Mouse (Mus musculus) neural tube, embryonic 15.5 days (tissue): Measurements from ENCODE around the gene A1cf. TPM values are rescaled to one million over a fixed set of nuclear protein-coding genes. Genes with fewer than 3 reads are reported as not detected.

Source experiments
- polyA plus RNA-seq: library from polyadenylated mRNA; unstranded; fragments of >200 nt; fragmentation: Nextera tagmentation; extraction: Ambion mirVana; gene quantifications from 2 replicates; pipeline ENCODE4 v1.2.1, GENCODE M21; 2015

A1cf gene
- polyA plus RNA-seq, 1 experiment from 2014 or later, result not detected

Other genes with a start within 250 kb of the A1cf start
- 7.8 and 8.1 TPM in 2 replicates for gene Prkg1, start 103.7 kb upstream of the A1cf start, polyA plus RNA-seq
- 1.1 and 1.2 TPM in 2 replicates for gene Asah2, start 239.4 kb downstream of the A1cf start, polyA plus RNA-seq